Mouse (Mus musculus) stomach, postnatal 0 days (tissue): Measurements from ENCODE around the gene Fcgr3. TPM values are rescaled to one million over a fixed set of nuclear protein-coding genes. Genes with fewer than 3 reads are reported as not detected.

Experiments
- ATAC-seq: fragments of 200-750 bp; cut with Nextera tagmentation; 2 replicates; pipeline ENCODE4 v1.8.0; 2017; ENCODE audit not compliant: low FRiP score, low TSS enrichment
- DNase-seq: peaks from one replicate; pipeline ENCODE4 v3.0.0-alpha.2; 2016; ENCODE audit warnings: low spot score
- H3K27ac ChIP-seq: fragments of 300-500 bp; sonication (generic); replicated peaks from 2 replicates; pipeline ENCODE4 v1.5.1; 2014; ENCODE audit warnings: mild to moderate bottlenecking, control low read depth
- H3K27me3 ChIP-seq: fragments of 300-500 bp; sonication (generic); 2 replicates; pipeline ENCODE4 v1.6.1; 2014; ENCODE audit warnings: low read length; ENCODE audit not compliant: control insufficient read depth, insufficient read depth
- H3K36me3 ChIP-seq: fragments of 300-500 bp; sonication (generic); 2 replicates; pipeline ENCODE4 v1.6.1; 2014; ENCODE audit warnings: low read length, mixed read lengths; ENCODE audit not compliant: control insufficient read depth, insufficient read depth
- H3K4me1 ChIP-seq: fragments of 300-500 bp; sonication (generic); replicated peaks from 2 replicates; pipeline ENCODE4 v1.6.1; 2014; ENCODE audit warnings: antibody characterized with exemption; ENCODE audit not compliant: control insufficient read depth, insufficient read depth
- H3K4me2 ChIP-seq: fragments of 300-500 bp; sonication (generic); replicated peaks from 2 replicates; pipeline ENCODE4 v1.6.1; 2014; ENCODE audit warnings: low read depth, mild to moderate bottlenecking, control low read depth, moderate library complexity
- H3K4me3 ChIP-seq: fragments of 300-500 bp; sonication (generic); 2 replicates; pipeline ENCODE4 v1.5.1; 2014; ENCODE audit warnings: low read depth, low read length, control low read depth
- H3K9ac ChIP-seq: fragments of 300-500 bp; sonication (generic); 2 replicates; pipeline ENCODE4 v1.6.1; 2014; ENCODE audit warnings: mild to moderate bottlenecking, low read length, control low read depth, mixed read lengths
- H3K9me3 ChIP-seq: fragments of 300-500 bp; sonication (generic); 2 replicates; pipeline ENCODE4 v1.6.1; 2016; ENCODE audit warnings: low read length; ENCODE audit not compliant: control insufficient read depth
- CTCF ChIP-seq: IDR thresholded peaks from 2 replicates; pipeline ENCODE4 v1.5.1; 2016; ENCODE audit warnings: antibody characterized with exemption, low read depth, mild to moderate bottlenecking, moderate library complexity
- EP300 ChIP-seq: optimal IDR thresholded peaks from 2 replicates; pipeline ENCODE3; 2016; ENCODE audit warnings: antibody characterized with exemption
- WGBS: fragments of 180-500 bp; shearing (Covaris S2); extraction: QIAGEN DNeasy Blood & Tissue Kit; methylation state at CpG from one replicate; pipeline ENCODE4 v1.1.7; 2014; 5-methylcytosine and 5-hydroxymethylcytosine counted together
- polyA plus RNA-seq: library from polyadenylated mRNA; unstranded; fragments of >200 nt; fragmentation: Nextera tagmentation; extraction: Ambion mirVana; gene quantifications from 2 replicates; pipeline ENCODE4 v1.2.1, GENCODE M21; 2015

The Fcgr3 gene
- polyA plus RNA-seq, 1 experiment from 2014 or later: 17.9 TPM

DNA sequence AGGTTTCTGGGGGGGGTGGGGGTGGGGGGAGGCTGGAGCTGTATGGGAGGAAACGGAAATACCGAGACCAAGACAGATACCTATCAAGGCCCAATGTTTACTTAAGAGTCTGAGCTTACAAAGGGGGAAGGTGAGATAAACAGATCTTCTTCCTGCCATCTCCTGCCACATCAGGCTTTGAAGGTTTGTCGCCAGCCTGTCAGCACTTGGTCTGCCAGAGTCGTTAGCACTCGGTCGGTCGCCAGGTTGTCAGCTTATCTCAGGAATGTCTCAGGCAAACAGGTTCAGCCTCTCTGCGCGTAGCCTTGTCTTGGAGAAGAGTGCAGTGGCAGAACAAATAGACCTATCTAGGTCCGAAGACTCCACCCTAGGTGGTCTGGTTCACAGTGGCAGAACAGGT, 4.3 kb downstream of the Fcgr3 start:
- 22% methylated on average over 10 of the region's 10 CpGs for WGBS
- 0 out of 2 replicates have a peak overlapping the region, but pooled peaks have one; percentile 24 for H3K27ac ChIP-seq
- H3K9ac ChIP-seq: no peak overlapping the region

DNA sequence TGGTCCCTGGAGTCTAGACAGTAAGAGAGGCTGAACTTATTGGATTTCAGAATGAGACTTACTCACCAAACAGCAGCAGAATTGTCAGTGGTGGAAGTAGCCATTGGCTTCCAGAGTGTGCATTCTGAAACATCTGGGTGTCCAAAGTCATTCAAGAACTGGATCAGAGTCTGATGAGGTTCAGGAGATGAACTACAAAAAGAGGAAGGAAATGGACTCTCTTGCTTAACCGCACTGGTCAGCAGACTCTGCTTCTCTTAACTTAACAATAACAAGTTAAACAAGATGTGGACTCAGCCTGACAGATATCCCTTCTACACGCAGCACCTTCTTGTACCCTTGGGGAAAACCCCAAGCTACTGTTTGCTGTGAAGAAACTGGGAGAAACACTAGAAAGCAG, 5.5 kb downstream of the Fcgr3 start:
- no peak overlapping the region; the same call in 1 of the 2 replicates for H3K27ac ChIP-seq
- H3K36me3 ChIP-seq: no peaks in the 10 kb centered on the region
- H3K4me2 ChIP-seq: no peak overlapping the region
- no peaks in the 10 kb centered on the region for H3K9me3 ChIP-seq
- ATAC-seq: no peak
- no peak overlapping the region for H3K4me3 ChIP-seq
- peaks cover 3% of the 10 kb centered on the region; the same call in 1 of the 2 replicates for H3K27me3 ChIP-seq
- WGBS: 46% methylated on average over 2 of the region's 2 CpGs
- no peak for TF ChIP-seq EP300
- no peak for TF ChIP-seq CTCF
- DNase-seq: no peak
- no peaks in the 10 kb centered on the region for H3K4me1 ChIP-seq
- H3K9ac ChIP-seq: no peak overlapping the region

More for the DNA sequence above, 4.3 kb downstream of the Fcgr3 start:
- ATAC-seq (no peak), DNase-seq (peak; percentile 56)
- peaks cover 6% of the 10 kb centered on the region; the same call in 1 of the 2 replicates for H3K27me3 ChIP-seq
- H3K4me3 ChIP-seq: no peak overlapping the region
- no peaks in the 10 kb centered on the region for H3K9me3 ChIP-seq
- peak overlapping the region; percentile 17; the same call in 1 of the 2 replicates for H3K4me2 ChIP-seq
- no peak for TF ChIP-seq CTCF
- no peak for TF ChIP-seq EP300
- H3K4me1 ChIP-seq: peaks cover 3% of the 10 kb centered on the region
- no peaks in the 10 kb centered on the region for H3K36me3 ChIP-seq

DNA sequence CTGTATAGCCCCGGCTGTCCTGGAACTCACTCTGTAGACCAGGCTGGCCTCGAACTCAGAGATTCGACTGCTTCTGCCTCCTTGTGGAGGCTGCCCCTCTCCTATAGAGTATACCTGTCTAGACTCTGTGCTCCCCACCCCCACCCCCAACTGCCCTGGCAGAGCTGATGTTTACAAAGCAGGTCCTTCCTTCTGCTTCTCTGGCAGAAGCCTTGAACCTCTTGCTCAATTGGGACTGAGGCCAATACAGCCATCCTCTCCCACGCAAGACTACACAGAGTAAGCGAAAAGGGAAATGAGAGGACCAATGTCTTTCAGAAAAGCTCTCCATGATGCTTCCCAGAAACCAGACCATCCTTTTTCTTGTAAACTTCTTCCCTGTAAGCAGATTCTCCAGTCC, 7.5 kb downstream of the Fcgr3 start:
- WGBS: 74% methylated on average over 5 of the region's 5 CpGs
- H3K27me3 ChIP-seq: no peaks in the 10 kb centered on the region
- no peaks in the 10 kb centered on the region for H3K9me3 ChIP-seq
- no peak overlapping the region for H3K9ac ChIP-seq
- no peak overlapping the region for H3K4me3 ChIP-seq
- H3K27ac ChIP-seq: no peak overlapping the region
- no peak for TF ChIP-seq EP300
- TF ChIP-seq CTCF: no peak
- H3K4me2 ChIP-seq: no peak overlapping the region
- H3K36me3 ChIP-seq: no peaks in the 10 kb centered on the region
- no peaks in the 10 kb centered on the region for H3K4me1 ChIP-seq
- no peak for DNase-seq
- no peak for ATAC-seq

DNA sequence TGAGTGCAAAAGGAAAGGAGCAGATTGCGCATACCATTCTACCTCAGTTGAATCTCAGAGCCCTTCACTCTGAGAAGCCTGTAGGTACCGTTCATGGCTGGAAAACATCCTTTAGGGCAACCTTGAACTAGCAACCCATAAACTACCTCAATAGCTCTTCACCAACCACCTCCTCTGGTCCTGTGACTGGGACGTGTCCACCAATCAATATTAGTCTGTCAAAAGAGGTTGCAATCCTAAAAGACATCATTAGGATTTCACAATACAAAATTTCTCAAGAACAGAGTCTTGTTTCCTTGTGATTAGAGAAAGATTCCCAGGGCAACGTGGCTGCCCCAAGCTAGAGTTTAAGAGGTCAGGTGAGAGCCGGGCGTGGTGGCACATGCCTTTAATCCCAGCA, 11.4 kb downstream of the Fcgr3 start:
- H3K4me2 ChIP-seq: no peak overlapping the region
- no peaks in the 10 kb centered on the region for H3K27me3 ChIP-seq
- no peak overlapping the region for H3K9ac ChIP-seq
- ATAC-seq: no peak
- no peak for TF ChIP-seq CTCF
- TF ChIP-seq EP300: no peak
- H3K4me3 ChIP-seq: no peak overlapping the region
- H3K9me3 ChIP-seq: no peaks in the 10 kb centered on the region
- DNase-seq: no peak
- no peak overlapping the region for H3K27ac ChIP-seq
- WGBS: 82% methylated on average over 6 of the region's 6 CpGs
- no peaks in the 10 kb centered on the region for H3K36me3 ChIP-seq
- no peaks in the 10 kb centered on the region for H3K4me1 ChIP-seq

DNA sequence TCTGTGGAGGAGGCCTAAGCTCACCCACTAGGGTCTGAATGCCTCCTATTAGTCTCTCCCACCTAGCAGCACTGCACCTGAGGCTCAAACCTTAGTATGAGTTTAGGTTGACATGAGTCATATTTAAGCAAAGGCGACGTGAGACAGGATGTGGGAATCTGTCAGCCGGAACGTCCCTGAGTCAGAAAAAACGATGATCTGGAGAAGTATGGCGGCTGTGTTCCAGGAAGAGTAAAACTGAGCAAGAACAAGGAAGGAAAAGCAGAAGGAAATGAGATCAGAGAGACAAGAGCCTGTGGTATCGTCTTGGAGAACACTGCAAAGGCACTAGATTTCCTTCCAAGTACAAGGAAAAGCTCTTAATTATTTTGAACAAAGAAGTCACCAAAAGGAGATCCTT, 14.0 kb downstream of the Fcgr3 start:
- DNase-seq (no peak), ATAC-seq (no peak)
- WGBS: 71% methylated on average over 7 of the region's 7 CpGs
- Histone ChIP-seq H3K4me3 (no peak overlapping the region), H3K27me3 (no peaks in the 10 kb centered on the region), H3K36me3 (no peaks in the 10 kb centered on the region), H3K9ac (no peak overlapping the region), H3K9me3 (no peaks in the 10 kb centered on the region), H3K4me2 (no peak overlapping the region), H3K27ac (no peak overlapping the region), H3K4me1 (no peaks in the 10 kb centered on the region)
- no peak for TF ChIP-seq CTCF
- no peak for TF ChIP-seq EP300

DNA sequence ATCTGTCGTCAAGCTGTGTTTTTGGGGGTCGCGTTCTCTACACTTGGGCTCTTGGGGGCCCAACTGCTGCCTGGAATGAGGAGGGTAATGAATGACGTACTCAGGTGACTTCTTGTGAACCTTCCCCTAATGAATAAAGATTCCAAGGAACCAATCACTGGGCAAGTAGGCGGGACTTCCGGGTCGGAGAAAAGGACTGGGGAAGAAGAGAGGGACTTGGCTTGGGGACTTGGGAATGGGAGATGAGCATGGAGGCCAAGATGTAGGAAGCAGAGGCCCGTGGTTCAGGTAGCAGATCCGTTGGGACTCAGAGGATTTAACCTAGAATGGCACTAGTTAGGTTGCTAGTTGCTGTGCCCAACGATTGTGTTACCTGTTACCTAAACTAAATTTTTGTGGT, 15.5 kb downstream of the Fcgr3 start:
- ATAC-seq: no peak

More for the DNA sequence above, 15.5 kb downstream of the Fcgr3 start:
- no peak overlapping the region for H3K9ac ChIP-seq
- no peak for DNase-seq
- H3K4me3 ChIP-seq: no peak overlapping the region
- H3K9me3 ChIP-seq: no peaks in the 10 kb centered on the region
- no peak for TF ChIP-seq EP300
- TF ChIP-seq CTCF: no peak
- no peaks in the 10 kb centered on the region for H3K36me3 ChIP-seq
- no peaks in the 10 kb centered on the region for H3K27me3 ChIP-seq
- H3K27ac ChIP-seq: no peak overlapping the region
- 67% methylated on average over 10 of the region's 10 CpGs for WGBS
- H3K4me1 ChIP-seq: no peaks in the 10 kb centered on the region
- no peak overlapping the region for H3K4me2 ChIP-seq
